Mouse (Mus musculus) liver, adult 2 months (tissue): ENCODE data around the gene Lhfpl3. TPM values are rescaled to one million over a fixed set of nuclear protein-coding genes. Genes with fewer than 3 reads are reported as not detected.

Experiments used
- DNase-seq: peaks from one replicate; pipeline ENCODE4 v3.0.0-alpha.2; 2011; ENCODE audit warnings: low read depth, low spot score; ENCODE audit errors: extremely low read depth
- H3K27ac ChIP-seq: fragments of 200-500 bp; replicated peaks from 2 replicates; pipeline ENCODE4 v1.5.1; 2012; ENCODE audit warnings: low read depth, mild to moderate bottlenecking, control low read depth, inconsistent platforms, low read length; ENCODE audit not compliant: insufficient read depth
- H3K27me3 ChIP-seq: fragments of 200-500 bp; 2 replicates; pipeline ENCODE4 v1.6.1; 2012; ENCODE audit warnings: mild to moderate bottlenecking, moderate library complexity, low read length, inconsistent platforms; ENCODE audit not compliant: control insufficient read depth, insufficient read depth
- H3K36me3 ChIP-seq: fragments of 200-500 bp; 2 replicates; pipeline ENCODE4 v1.6.1; 2012; ENCODE audit warnings: low read length, inconsistent platforms; ENCODE audit not compliant: control insufficient read depth, insufficient read depth
- H3K4me1 ChIP-seq: fragments of 200-500 bp; 2 replicates; pipeline ENCODE4 v1.6.1; 2011; ENCODE audit warnings: low read length; ENCODE audit not compliant: control insufficient read depth, insufficient read depth
- H3K4me3 ChIP-seq: fragments of 200-500 bp; 2 replicates; pipeline ENCODE4 v1.5.1; 2011; ENCODE audit warnings: low read depth, mild to moderate bottlenecking, control low read depth, low read length, moderate library complexity; ENCODE audit not compliant: insufficient read depth
- H3K79me2 ChIP-seq: fragments of 200-500 bp; 2 replicates; pipeline ENCODE4 v1.6.1; 2012; ENCODE audit warnings: inconsistent platforms, mild to moderate bottlenecking, low read length, moderate library complexity; ENCODE audit not compliant: control insufficient read depth, insufficient read depth
- H3K9ac ChIP-seq: fragments of 200-500 bp; 2 replicates; pipeline ENCODE4 v1.6.1; 2012; ENCODE audit warnings: low read depth, mild to moderate bottlenecking, control low read depth, inconsistent platforms, low read length
- CTCF ChIP-seq: fragments of 200-500 bp; IDR thresholded peaks from 2 replicates; pipeline ENCODE4 v1.5.1; 2011; ENCODE audit warnings: low read depth, low read length, control low read depth
- POLR2A ChIP-seq: fragments of 200-500 bp; IDR thresholded peaks from 2 replicates; pipeline ENCODE4 v1.6.1; 2011; ENCODE audit warnings: low read length, control low read depth; ENCODE audit not compliant: insufficient read depth; ENCODE audit errors: extremely low read depth
- WGBS: fragments of 180-500 bp; shearing (Covaris S2); methylation state at CpG from one replicate; pipeline ENCODE4 v1.1.7; 2018; 5-methylcytosine and 5-hydroxymethylcytosine counted together
- polyA plus RNA-seq: library from polyadenylated mRNA; depleted of rRNA; stranded (reverse); fragments of >200 nt; gene quantifications from 2 replicates; pipeline ENCODE4 v1.2.3, GENCODE M21; 2012
- total RNA-seq: library from RNA; depleted of rRNA; stranded (reverse); fragments of >200 nt; gene quantifications from 2 replicates; pipeline ENCODE4 v1.2.3, GENCODE M21; 2014

The Lhfpl3 gene
- total and polyA plus RNA-seq, 2 experiments = 0.02 TPM; not detected in 1

GRCm38 (mm10) chr5:23111307-23111706 lies 365.4 kb downstream of the Lhfpl3 start:
- no peak overlapping the region for H3K9ac ChIP-seq
- no peaks in the 10 kb centered on the region for H3K36me3 ChIP-seq
- no peaks in the 10 kb centered on the region for H3K79me2 ChIP-seq
- TF ChIP-seq POLR2A (no peak), CTCF (no peak)
- no peak overlapping the region for H3K4me3 ChIP-seq
- no peaks in the 10 kb centered on the region for H3K4me1 ChIP-seq
- DNase-seq = no peak
- WGBS = 81% methylated on average over 6 of the region's 6 CpGs
- no peak overlapping the region for H3K27ac ChIP-seq
- no peaks in the 10 kb centered on the region for H3K27me3 ChIP-seq

GRCm38 (mm10) chr5:23114249-23114648 lies 368.4 kb downstream of the Lhfpl3 start:
- Histone ChIP-seq H3K79me2 (no peaks in the 10 kb centered on the region), H3K4me3 (no peak overlapping the region), H3K9ac (no peak overlapping the region), H3K36me3 (no peaks in the 10 kb centered on the region), H3K27ac (no peak overlapping the region), H3K27me3 (no peaks in the 10 kb centered on the region), H3K4me1 (no peaks in the 10 kb centered on the region)
- DNase-seq = peak; percentile 13
- TF ChIP-seq POLR2A = no peak
- no peak for TF ChIP-seq CTCF
- WGBS = 83% methylated on average over 4 of the region's 4 CpGs

- no peaks in the 10 kb centered on the region for H3K27me3 ChIP-seq
- 63% methylated on average over 2 of the region's 2 CpGs for WGBS
- H3K79me2 ChIP-seq = no peaks in the 10 kb centered on the region
- no peak overlapping the region for H3K4me3 ChIP-seq
- no peak for TF ChIP-seq CTCF
- no peak for TF ChIP-seq POLR2A
- no peak overlapping the region for H3K9ac ChIP-seq
- no peak overlapping the region for H3K27ac ChIP-seq
- no peaks in the 10 kb centered on the region for H3K4me1 ChIP-seq
- DNase-seq = no peak
- H3K36me3 ChIP-seq = no peaks in the 10 kb centered on the region
These were observed 381.0 kb downstream of the Lhfpl3 start for GRCm38 (mm10) chr5:23126851-23127250.

GRCm38 (mm10) chr5:23140183-23140921 lies 394.5 kb downstream of the Lhfpl3 start:
- DNase-seq = no peak
- TF ChIP-seq POLR2A = no peak
- TF ChIP-seq CTCF = no peak
- no peak overlapping the region for H3K27ac ChIP-seq
- H3K36me3 ChIP-seq = no peaks in the 10 kb centered on the region
- H3K4me1 ChIP-seq = no peaks in the 10 kb centered on the region
- no peak overlapping the region for H3K9ac ChIP-seq
- no peak overlapping the region for H3K4me3 ChIP-seq
- WGBS = 83% methylated on average over 9 of the region's 9 CpGs
- H3K79me2 ChIP-seq = no peaks in the 10 kb centered on the region
- H3K27me3 ChIP-seq = no peaks in the 10 kb centered on the region

GRCm38 (mm10) chr5:23153210-23153609 lies 407.4 kb downstream of the Lhfpl3 start:
- no peaks in the 10 kb centered on the region for H3K27me3 ChIP-seq
- 75% methylated on average over 4 of the region's 4 CpGs for WGBS

GRCm38 (mm10) chr5:23154439-23154838 lies 408.6 kb downstream of the Lhfpl3 start:
- DNase-seq = no peak
- Histone ChIP-seq H3K36me3 (no peaks in the 10 kb centered on the region), H3K79me2 (no peaks in the 10 kb centered on the region), H3K9ac (no peak overlapping the region), H3K4me3 (no peak overlapping the region), H3K4me1 (no peaks in the 10 kb centered on the region), H3K27ac (no peak overlapping the region), H3K27me3 (no peaks in the 10 kb centered on the region)
- TF ChIP-seq POLR2A (no peak), CTCF (no peak)
- 86% methylated on average over 1 of the region's 1 CpGs for WGBS

More at GRCm38 (mm10) chr5:23153210-23153609, 407.4 kb downstream of the Lhfpl3 start:
- H3K36me3 ChIP-seq = no peaks in the 10 kb centered on the region
- no peak for TF ChIP-seq POLR2A
- TF ChIP-seq CTCF = no peak
- no peak overlapping the region for H3K9ac ChIP-seq
- H3K27ac ChIP-seq = no peak overlapping the region
- no peak overlapping the region for H3K4me3 ChIP-seq
- no peaks in the 10 kb centered on the region for H3K4me1 ChIP-seq
- no peaks in the 10 kb centered on the region for H3K79me2 ChIP-seq
- no peak for DNase-seq
